Mouse (Mus musculus) frontal cortex, adult 2 months (tissue): ENCODE results near the gene Car5a. TPM values are rescaled to one million over a fixed set of nuclear protein-coding genes. Genes with fewer than 3 reads are reported as not detected.

Source experiments
- DNase-seq, 2 experiments: peaks; one replicate each; pipeline ENCODE4 v3.0.0; 2022; ENCODE audit warnings: low spot score in 1 of 2; ENCODE audit errors: extremely low spot score in 1 of 2
- polyA plus RNA-seq: library from polyadenylated mRNA; depleted of rRNA; stranded (reverse); fragments of >200 nt; gene quantifications from 2 replicates; pipeline ENCODE4 v1.2.3, GENCODE M21; 2012

Gene Car5a
- polyA plus RNA-seq, 1 experiment: 0.34 TPM

- no peak for DNase-seq
Observed at GRCm38 (mm10) chr8:121955825-121956500, 11.3 kb upstream of the Car5a start.

- no peak for DNase-seq
Observed at GRCm38 (mm10) chr8:121954981-121955555, 10.4 kb upstream of the Car5a start.

- DNase-seq: no peak
Observed at GRCm38 (mm10) chr8:121953821-121954545, 9.3 kb upstream of the Car5a start.

GRCm38 (mm10) chr8:121952800-121953199, 8.1 kb upstream of the Car5a start:
- no peak for DNase-seq

GRCm38 (mm10) chr8:121952122-121952521, 7.4 kb upstream of the Car5a start:
- DNase-seq: no peak

GRCm38 (mm10) chr8:121951656-121952009, 6.9 kb upstream of the Car5a start:
- DNase-seq: no peak

- DNase-seq: peak in 1 of 2 experiments; percentile 53
Observed at GRCm38 (mm10) chr8:121950749-121951655, 6.3 kb upstream of the Car5a start.

GRCm38 (mm10) chr8:121949941-121950748, 5.4 kb upstream of the Car5a start:
- DNase-seq: peak; percentile 98

- DNase-seq: no peak
Observed at GRCm38 (mm10) chr8:121949222-121949800, 4.6 kb upstream of the Car5a start, which contains the start of gene Banp. Banp (plus strand) TSS chr8:121949750.

GRCm38 (mm10) chr8:121948321-121949145, 3.8 kb upstream of the Car5a start:
- DNase-seq: no peak

GRCm38 (mm10) chr8:121947753-121948141, 3.0 kb upstream of the Car5a start:
- peak; percentile 51 to 81 for DNase-seq

GRCm38 (mm10) chr8:121947047-121947752, 2.5 kb upstream of the Car5a start:
- DNase-seq: no peak

GRCm38 (mm10) chr8:121946351-121946750, 1.6 kb upstream of the Car5a start:
- no peak for DNase-seq

- no peak for DNase-seq
Observed at GRCm38 (mm10) chr8:121943716-121944115, 988 bp downstream of the Car5a start.

GRCm38 (mm10) chr8:121943057-121943540, 1.6 kb downstream of the Car5a start:
- no peak for DNase-seq

GRCm38 (mm10) chr8:121938732-121939131, 6.0 kb downstream of the Car5a start:
- no peak for DNase-seq

- DNase-seq: no peak
Observed at GRCm38 (mm10) chr8:121936391-121936790, 8.3 kb downstream of the Car5a start.
